Comparison of ENCODE assay signal across 12 mouse cellular contexts in the genomic region with DNA sequence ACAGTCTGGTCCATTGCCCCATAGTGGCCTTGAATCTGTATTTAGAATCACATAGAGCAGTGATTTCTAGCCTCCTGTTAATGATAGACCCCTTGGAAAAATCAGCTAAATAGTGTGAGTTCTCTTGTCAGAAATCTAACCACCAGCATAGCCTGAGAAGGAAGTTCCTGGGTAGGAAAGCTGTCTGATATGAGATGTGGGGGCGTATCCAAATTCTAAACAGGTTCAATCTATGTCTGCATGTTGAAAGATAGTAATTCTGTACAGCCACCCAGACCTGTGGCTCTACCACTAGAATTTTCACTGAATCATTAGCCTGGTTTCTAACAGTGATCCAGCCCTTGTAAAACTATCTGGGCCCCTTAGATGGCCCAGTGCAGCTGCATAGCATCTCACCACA. TPM values are rescaled to one million over a fixed set of nuclear protein-coding genes. Genes with fewer than 3 reads are reported as not detected.
A peak's percentile ranks its signal among the peaks of the same experiment; 100 is the strongest.
DNase-seq lines count a peak whose midpoint lies in the region; ATAC-seq lines count a peak whose summit lies in the region.
"Had no signal": no experiment of that assay in that cellular context is flagged by ENCODE, and none has a peak within 500 bp of the region (broad histone marks: within the 10 kb centered on the region; RNA-seq: fewer than 3 reads in every experiment).

No protein-coding gene starts in this region.

- H3K27me3 ChIP-seq in heart, embryonic 10.5 days (ENCODE audit: insufficient read depth, poor library complexity, severe bottlenecking): no peaks in the 10 kb centered on the region; the same call in 1 of the 2 replicates
- H3K27me3 ChIP-seq in forebrain, embryonic 16.5 days (replicated peaks; ENCODE audit: control insufficient read depth, insufficient read depth, low read length): no peaks in the 10 kb centered on the region

- H3K9ac ChIP-seq in forebrain, embryonic 16.5 days (replicated peaks; ENCODE audit: low read depth, low read length): no peak overlapping the region

- no peaks in the 10 kb centered on the region; the same call in 1 of the 2 replicates for H3K4me1 ChIP-seq in heart, embryonic 10.5 days
- peaks cover 9% of the 10 kb centered on the region; the same call in 1 of the 2 replicates for H3K4me1 ChIP-seq in forebrain, embryonic 16.5 days (replicated peaks; ENCODE audit: control insufficient read depth, insufficient read depth, low read length)

- no peaks in the 10 kb centered on the region for H3K9me3 ChIP-seq in heart, embryonic 10.5 days
- no peaks in the 10 kb centered on the region for H3K9me3 ChIP-seq in forebrain, embryonic 16.5 days (ENCODE audit: control insufficient read depth, low read length)

- H3K27ac ChIP-seq in heart, embryonic 10.5 days: no peak overlapping the region
- no peak overlapping the region for H3K27ac ChIP-seq in forebrain, embryonic 16.5 days (ENCODE audit: low read length)

- H3K36me3 ChIP-seq in heart, embryonic 10.5 days: no peaks in the 10 kb centered on the region
- H3K36me3 ChIP-seq in forebrain, embryonic 16.5 days (ENCODE audit: control insufficient read depth, insufficient read depth): no peaks in the 10 kb centered on the region

- WGBS in heart, embryonic 10.5 days: 37% methylated on average over 1 of the region's 1 CpGs
- WGBS in forebrain, embryonic 16.5 days: 89% methylated on average over 1 of the region's 1 CpGs

- no peak for ATAC-seq in forebrain, embryonic 16.5 days
- peak; percentile 58 for ATAC-seq in megakaryocyte progenitor cell, adult 5-6 weeks (replicated peaks; ENCODE audit: poor library complexity)
- no peak for ATAC-seq in erythroblast, adult 5-6 weeks (replicated peaks; ENCODE audit: low FRiP score, poor library complexity, severe bottlenecking)

- H3K4me2 ChIP-seq in forebrain, embryonic 16.5 days (ENCODE audit: low read length): peak overlapping the region; percentile 59

- no peak for DNase-seq in heart, embryonic 10.5 days (ENCODE audit: low spot score)
- DNase-seq in heart, adult 9 months (ENCODE audit: low spot score in 2 of 2): no peak
- DNase-seq in 416B (ENCODE audit: low read depth): peak; percentile 33
- DNase-seq in MN1 (ENCODE audit: low spot score): no peak
- no peak for DNase-seq in adrenal gland, postnatal 14 days
- DNase-seq: thymus, adult 18-20 months had no signal

- peak overlapping the region; percentile 69 for H3K4me3 ChIP-seq in heart, embryonic 10.5 days
- H3K4me3 ChIP-seq in forebrain, embryonic 16.5 days (replicated peaks; ENCODE audit: low read length): no peak overlapping the region

RNA-seq across cellular contexts. Expression of a gene that starts 1.4 kb away (rescaled TPM):
- polyA plus RNA-seq in heart, embryonic 10.5 days (2016; fragmentation: Nextera tagmentation; extraction: Ambion mirVana): 12.7 and 13.6 TPM in 2 replicates
- polyA plus RNA-seq in forebrain, embryonic 16.5 days (2015; fragmentation: Nextera tagmentation; extraction: Ambion mirVana): 13.2 and 14.1 TPM in 2 replicates
- 9.1 and 10.4 TPM in 2 replicates for total RNA-seq in megakaryocyte progenitor cell, adult 5-6 weeks (2015)
- total RNA-seq in megakaryocyte progenitor cell, adult 5-6 weeks (2017): 6.0 and 8.8 TPM in 2 replicates
- total RNA-seq in erythroblast, adult 5-6 weeks (2015; ENCODE audit: low replicate concordance): 1.3 and 6.1 TPM in 2 replicates
- total RNA-seq in erythroblast, adult 5-6 weeks (2017; ENCODE audit: low replicate concordance): 0.84 and 1.3 TPM in 2 replicates
- 19.3 and 22.9 TPM in 2 replicates for total RNA-seq in adrenal gland, postnatal 14 days (2021)

RNA-seq across cellular contexts. Expression of a gene that starts 7.2 kb away (rescaled TPM):
- polyA plus RNA-seq in heart, embryonic 10.5 days (2016; fragmentation: Nextera tagmentation; extraction: Ambion mirVana): not detected in 2 replicates
- not detected in 2 replicates for polyA plus RNA-seq in forebrain, embryonic 16.5 days (2015; fragmentation: Nextera tagmentation; extraction: Ambion mirVana)
- not detected in 2 replicates for total RNA-seq in megakaryocyte progenitor cell, adult 5-6 weeks (2015)
- total RNA-seq in megakaryocyte progenitor cell, adult 5-6 weeks (2017): not detected in 2 replicates
- total RNA-seq in erythroblast, adult 5-6 weeks (2015; ENCODE audit: low replicate concordance): not detected in 2 replicates
- not detected in 2 replicates for total RNA-seq in erythroblast, adult 5-6 weeks (2017; ENCODE audit: low replicate concordance)
- total RNA-seq in adrenal gland, postnatal 14 days (2021): not detected in 2 replicates
- total RNA-seq: gastrocnemius, postnatal 4 days; left cerebral cortex, postnatal 10 days had no signal
- polyA plus RNA-seq: cerebellum, adult 2 months had no signal

RNA-seq across cellular contexts. Expression of a gene that starts 51.0 kb away (rescaled TPM):
- polyA plus RNA-seq in heart, embryonic 10.5 days (2016; fragmentation: Nextera tagmentation; extraction: Ambion mirVana): not detected in 2 replicates
- polyA plus RNA-seq in forebrain, embryonic 16.5 days (2015; fragmentation: Nextera tagmentation; extraction: Ambion mirVana): not detected in 2 replicates
- not detected in 2 replicates for total RNA-seq in megakaryocyte progenitor cell, adult 5-6 weeks (2015)
- total RNA-seq in megakaryocyte progenitor cell, adult 5-6 weeks (2017): not detected in 2 replicates
- total RNA-seq in erythroblast, adult 5-6 weeks (2015; ENCODE audit: low replicate concordance): not detected in 2 replicates
- not detected in 2 replicates for total RNA-seq in erythroblast, adult 5-6 weeks (2017; ENCODE audit: low replicate concordance)
- total RNA-seq in adrenal gland, postnatal 14 days (2021): 0.26 TPM in 1 of 2 replicates, not detected in the other
- total RNA-seq: gastrocnemius, postnatal 4 days; left cerebral cortex, postnatal 10 days had no signal
- polyA plus RNA-seq: cerebellum, adult 2 months had no signal

RNA-seq across cellular contexts. Expression of a gene that starts 51.0 kb away (rescaled TPM):
- polyA plus RNA-seq in heart, embryonic 10.5 days (2016; fragmentation: Nextera tagmentation; extraction: Ambion mirVana): not detected in 2 replicates
- not detected in 2 replicates for polyA plus RNA-seq in forebrain, embryonic 16.5 days (2015; fragmentation: Nextera tagmentation; extraction: Ambion mirVana)
- total RNA-seq in megakaryocyte progenitor cell, adult 5-6 weeks (2015): not detected in 2 replicates
- not detected in 2 replicates for total RNA-seq in megakaryocyte progenitor cell, adult 5-6 weeks (2017)
- not detected in 2 replicates for total RNA-seq in erythroblast, adult 5-6 weeks (2015; ENCODE audit: low replicate concordance)
- not detected in 2 replicates for total RNA-seq in erythroblast, adult 5-6 weeks (2017; ENCODE audit: low replicate concordance)
- 0.74 and 1.3 TPM in 2 replicates for total RNA-seq in adrenal gland, postnatal 14 days (2021)
- total RNA-seq: gastrocnemius, postnatal 4 days; left cerebral cortex, postnatal 10 days had no signal
- polyA plus RNA-seq: cerebellum, adult 2 months had no signal

RNA-seq across cellular contexts. Expression of a gene that starts 54.7 kb away (rescaled TPM):
- polyA plus RNA-seq in heart, embryonic 10.5 days (2016; fragmentation: Nextera tagmentation; extraction: Ambion mirVana): not detected in 2 replicates
- not detected in 2 replicates for polyA plus RNA-seq in forebrain, embryonic 16.5 days (2015; fragmentation: Nextera tagmentation; extraction: Ambion mirVana)
- total RNA-seq in megakaryocyte progenitor cell, adult 5-6 weeks (2015): not detected in 2 replicates
- total RNA-seq in megakaryocyte progenitor cell, adult 5-6 weeks (2017): not detected in 2 replicates
- total RNA-seq in erythroblast, adult 5-6 weeks (2015; ENCODE audit: low replicate concordance): not detected in 2 replicates
- not detected in 2 replicates for total RNA-seq in erythroblast, adult 5-6 weeks (2017; ENCODE audit: low replicate concordance)
- total RNA-seq in adrenal gland, postnatal 14 days (2021): not detected in 2 replicates
- total RNA-seq: gastrocnemius, postnatal 4 days had no signal
